Mouse (Mus musculus) midbrain, embryonic 15.5 days (tissue): ENCODE results near the gene Rhoj. TPM values are rescaled to one million over a fixed set of nuclear protein-coding genes. Genes with fewer than 3 reads are reported as not detected.

Experiments
- ATAC-seq: fragments of 200-750 bp; cut with Nextera tagmentation; replicated peaks from 2 replicates; pipeline ENCODE4 v1.8.0; 2017; ENCODE audit warnings: moderate TSS enrichment
- H3K27ac ChIP-seq: fragments of 300-500 bp; sonication (generic); 2 replicates; pipeline ENCODE4 v1.5.1; 2015; ENCODE audit warnings: mild to moderate bottlenecking, inconsistent platforms
- H3K27me3 ChIP-seq: fragments of 300-500 bp; sonication (generic); replicated peaks from 2 replicates; pipeline ENCODE4 v1.6.1; 2015; ENCODE audit warnings: inconsistent platforms
- H3K36me3 ChIP-seq: fragments of 300-500 bp; sonication (generic); replicated peaks from 2 replicates; pipeline ENCODE4 v1.6.1; 2015; ENCODE audit warnings: inconsistent platforms
- H3K4me1 ChIP-seq: fragments of 300-500 bp; sonication (generic); 2 replicates; pipeline ENCODE4 v1.6.1; 2015; ENCODE audit warnings: inconsistent platforms
- H3K4me2 ChIP-seq: fragments of 300-500 bp; sonication (generic); 2 replicates; pipeline ENCODE4 v1.6.1; 2015; ENCODE audit warnings: inconsistent platforms, mild to moderate bottlenecking, moderate library complexity
- H3K4me3 ChIP-seq: fragments of 300-500 bp; sonication (generic); 2 replicates; pipeline ENCODE4 v1.5.1; 2015; ENCODE audit warnings: mild to moderate bottlenecking, inconsistent platforms
- H3K9ac ChIP-seq: fragments of 300-500 bp; sonication (generic); 2 replicates; pipeline ENCODE4 v1.6.1; 2015; ENCODE audit warnings: mild to moderate bottlenecking, inconsistent platforms
- H3K9me3 ChIP-seq: fragments of 300-500 bp; sonication (generic); 2 replicates; pipeline ENCODE4 v1.6.1; 2016; ENCODE audit warnings: inconsistent platforms
- WGBS: fragments of 180-500 bp; shearing (Covaris S2); methylation state at CpG from one replicate; pipeline ENCODE4 v1.1.7; 2015; ENCODE audit warnings: mixed read lengths; 5-methylcytosine and 5-hydroxymethylcytosine counted together
- polyA plus RNA-seq: library from polyadenylated mRNA; unstranded; fragments of >200 nt; fragmentation: Nextera tagmentation; extraction: Ambion mirVana; gene quantifications from 2 replicates; pipeline ENCODE4 v1.2.1, GENCODE M21; 2015

Rhoj gene
- 22.6 and 23.1 TPM in 2 replicates for polyA plus RNA-seq

GRCm38 (mm10) chr12:75307961-75308951, at the start of gene Rhoj:
TSS of gene Rhoj (plus strand) at chr12:75308322.
- Histone ChIP-seq H3K27me3 (no peaks in the 10 kb centered on the region), H3K9ac (peak within 1 kb of the TSS; percentile 50), H3K4me1 (peaks cover 14% of the 10 kb centered on the region; the same call in 1 of the 2 replicates), H3K27ac (peak within 1 kb of the TSS; percentile 65), H3K36me3 (no peaks in the 10 kb centered on the region), H3K4me3 (peak within 1 kb of the TSS; percentile 46), H3K4me2 (peak within 1 kb of the TSS; percentile 95), H3K9me3 (no peaks in the 10 kb centered on the region)
- peak; percentile 92 for ATAC-seq
- under 1% methylated on average over 34 of the region's 34 CpGs for WGBS

- 64% methylated on average over 4 of the region's 4 CpGs for WGBS
- Histone ChIP-seq H3K9ac (no peak overlapping the region), H3K4me1 (no peaks in the 10 kb centered on the region), H3K27me3 (no peaks in the 10 kb centered on the region), H3K4me3 (no peak overlapping the region), H3K36me3 (no peaks in the 10 kb centered on the region), H3K9me3 (no peaks in the 10 kb centered on the region), H3K27ac (no peak overlapping the region), H3K4me2 (no peak overlapping the region)
- ATAC-seq, result no peak
Measured at GRCm38 (mm10) chr12:75271726-75272125, 36.4 kb upstream of the Rhoj start.

DNA sequence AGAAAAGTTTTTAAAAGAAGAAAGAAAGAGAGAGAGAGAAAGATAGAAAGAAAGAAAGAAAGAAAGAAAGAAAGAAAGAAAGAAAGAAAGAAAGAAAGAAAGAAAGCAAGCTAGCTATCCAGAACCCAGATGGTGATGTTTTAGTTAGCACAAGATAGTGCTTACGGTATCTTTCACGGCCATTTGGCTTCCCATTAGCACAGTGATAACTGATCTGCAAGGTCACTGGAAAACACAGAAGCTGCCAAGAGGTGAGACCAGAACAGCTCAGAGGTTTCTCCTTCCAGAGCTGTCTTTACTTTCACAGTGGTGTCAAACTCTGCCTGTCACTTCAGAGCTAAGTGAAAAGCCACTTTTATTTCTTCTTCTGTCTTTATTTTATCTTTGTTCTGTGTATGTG, 32.4 kb upstream of the Rhoj start:
- H3K4me3 ChIP-seq, result no peak overlapping the region
- H3K9me3 ChIP-seq, result no peaks in the 10 kb centered on the region
- no peak overlapping the region for H3K9ac ChIP-seq
- ATAC-seq, result no peak
- WGBS, result 88% methylated on average over 2 of the region's 2 CpGs
- no peaks in the 10 kb centered on the region for H3K4me1 ChIP-seq
- no peak overlapping the region for H3K27ac ChIP-seq
- H3K27me3 ChIP-seq, result no peaks in the 10 kb centered on the region
- H3K4me2 ChIP-seq, result no peak overlapping the region
- H3K36me3 ChIP-seq, result no peaks in the 10 kb centered on the region

DNA sequence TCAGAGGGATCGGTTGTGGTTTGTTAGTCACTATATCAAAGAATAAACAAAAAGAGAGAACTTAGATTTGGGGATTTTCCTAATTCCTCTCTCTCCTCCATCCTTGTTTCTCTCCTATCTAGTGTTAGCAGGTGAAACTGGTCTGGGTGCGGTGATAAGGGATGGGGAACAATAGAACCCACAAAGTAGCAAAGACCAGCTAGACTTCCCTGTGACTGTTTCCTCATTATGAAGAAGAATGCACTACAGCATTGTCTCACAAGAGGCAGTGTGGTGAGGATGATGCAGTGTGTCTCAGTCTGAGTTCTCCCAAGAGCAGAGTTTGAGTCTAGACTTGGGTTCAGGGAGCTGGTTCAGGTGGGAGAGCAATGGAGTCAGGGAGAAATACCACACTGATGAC, 30.7 kb upstream of the Rhoj start:
- WGBS, result 95% methylated on average over 2 of the region's 2 CpGs
- no peak overlapping the region for H3K27ac ChIP-seq

DNA sequence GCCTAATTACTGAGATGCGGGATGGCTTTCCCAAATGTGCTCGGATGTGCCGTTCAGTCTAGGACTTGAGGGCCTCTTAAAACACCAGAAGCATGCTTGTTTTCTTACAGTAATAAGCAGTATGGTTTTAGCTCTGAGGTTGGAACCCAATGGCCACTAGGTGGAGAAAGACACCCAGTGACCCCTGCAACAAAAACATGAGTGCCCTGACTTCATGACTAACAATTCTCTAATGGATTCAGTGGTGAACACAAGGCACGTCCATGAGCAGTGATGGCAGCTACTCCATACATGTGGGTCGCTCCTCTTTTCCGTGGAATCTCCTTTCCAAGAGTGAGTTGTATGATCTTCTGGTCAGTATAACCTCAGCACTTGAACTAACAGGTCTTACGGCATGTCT, 27.6 kb upstream of the Rhoj start:
- no peak overlapping the region for H3K9ac ChIP-seq
- H3K27me3 ChIP-seq, result no peaks in the 10 kb centered on the region
- 72% methylated on average over 7 of the region's 7 CpGs for WGBS
- no peak overlapping the region for H3K27ac ChIP-seq
- H3K4me2 ChIP-seq, result no peak overlapping the region
- no peak for ATAC-seq
- no peaks in the 10 kb centered on the region for H3K36me3 ChIP-seq
- no peaks in the 10 kb centered on the region for H3K9me3 ChIP-seq
- no peak overlapping the region for H3K4me3 ChIP-seq
- no peaks in the 10 kb centered on the region for H3K4me1 ChIP-seq

More for the DNA sequence above, 30.7 kb upstream of the Rhoj start:
- H3K27me3 ChIP-seq, result no peaks in the 10 kb centered on the region
- no peak overlapping the region for H3K9ac ChIP-seq
- H3K4me1 ChIP-seq, result no peaks in the 10 kb centered on the region
- H3K9me3 ChIP-seq, result no peaks in the 10 kb centered on the region
- H3K4me3 ChIP-seq, result no peak overlapping the region
- H3K36me3 ChIP-seq, result no peaks in the 10 kb centered on the region
- ATAC-seq, result no peak
- H3K4me2 ChIP-seq, result no peak overlapping the region

DNA sequence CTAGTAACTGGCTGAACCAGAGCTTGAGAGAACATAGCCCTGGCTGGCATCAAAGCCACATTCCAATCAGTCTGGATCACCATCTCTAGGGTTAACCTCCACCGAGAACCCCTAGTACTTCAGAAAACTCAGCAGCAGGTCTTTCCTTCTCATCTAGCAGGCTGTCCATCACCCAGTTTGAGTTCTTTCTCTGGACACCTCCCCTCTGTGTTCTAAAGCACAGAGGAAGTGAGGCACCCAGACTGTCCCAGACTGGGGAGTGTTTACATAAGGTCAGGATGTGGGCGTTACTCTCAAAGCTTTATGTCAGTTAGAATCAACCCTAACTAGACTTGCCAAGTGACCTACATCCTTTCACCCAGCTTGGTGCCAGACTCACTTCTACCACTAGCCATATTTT, 24.9 kb upstream of the Rhoj start:
- H3K27me3 ChIP-seq, result no peaks in the 10 kb centered on the region
- no peak for ATAC-seq
- no peaks in the 10 kb centered on the region for H3K36me3 ChIP-seq
- H3K4me2 ChIP-seq, result no peak overlapping the region
- H3K27ac ChIP-seq, result no peak overlapping the region
- H3K4me3 ChIP-seq, result no peak overlapping the region
- H3K9me3 ChIP-seq, result no peaks in the 10 kb centered on the region
- H3K4me1 ChIP-seq, result no peaks in the 10 kb centered on the region
- no peak overlapping the region for H3K9ac ChIP-seq
- 54% methylated on average over 2 of the region's 2 CpGs for WGBS

- Histone ChIP-seq H3K27ac (no peak overlapping the region), H3K4me1 (no peaks in the 10 kb centered on the region), H3K9ac (no peak overlapping the region), H3K36me3 (no peaks in the 10 kb centered on the region), H3K27me3 (no peaks in the 10 kb centered on the region), H3K4me2 (no peak overlapping the region), H3K9me3 (no peaks in the 10 kb centered on the region), H3K4me3 (no peak overlapping the region)
- no peak for ATAC-seq
- WGBS, result 80% methylated on average over 3 of the region's 3 CpGs
Measured at GRCm38 (mm10) chr12:75286166-75286565, 22.0 kb upstream of the Rhoj start.

GRCm38 (mm10) chr12:75290524-75290923, 17.6 kb upstream of the Rhoj start:
- 79% methylated on average over 2 of the region's 2 CpGs for WGBS
- no peak overlapping the region for H3K4me2 ChIP-seq

DNA sequence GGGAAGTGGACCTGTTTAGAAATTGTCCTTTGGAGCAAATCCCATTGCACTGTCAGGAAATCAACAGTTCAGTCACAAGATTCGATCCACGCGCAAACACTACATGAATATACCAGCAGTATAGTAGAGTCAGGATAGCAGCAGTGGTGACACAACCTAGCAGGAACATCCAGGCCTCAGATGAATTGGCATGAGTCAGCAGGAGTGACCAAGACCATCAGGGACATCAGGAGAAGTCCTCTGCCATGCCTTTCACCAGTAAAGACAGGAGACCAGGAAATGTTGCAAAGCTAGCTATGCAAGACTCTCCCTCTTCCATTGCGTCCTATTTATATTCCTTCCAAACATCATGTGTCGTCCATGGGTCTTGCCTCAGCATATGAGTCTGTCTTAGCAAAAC, 16.6 kb upstream of the Rhoj start:
- no peaks in the 10 kb centered on the region for H3K36me3 ChIP-seq
- 96% methylated on average over 5 of the region's 5 CpGs for WGBS
- no peak for ATAC-seq

More at GRCm38 (mm10) chr12:75290524-75290923, 17.6 kb upstream of the Rhoj start:
- no peaks in the 10 kb centered on the region for H3K4me1 ChIP-seq
- no peak overlapping the region for H3K9ac ChIP-seq
- no peaks in the 10 kb centered on the region for H3K36me3 ChIP-seq
- no peak for ATAC-seq
- H3K4me3 ChIP-seq, result no peak overlapping the region
- H3K9me3 ChIP-seq, result no peaks in the 10 kb centered on the region
- no peak overlapping the region for H3K27ac ChIP-seq
- no peaks in the 10 kb centered on the region for H3K27me3 ChIP-seq

DNA sequence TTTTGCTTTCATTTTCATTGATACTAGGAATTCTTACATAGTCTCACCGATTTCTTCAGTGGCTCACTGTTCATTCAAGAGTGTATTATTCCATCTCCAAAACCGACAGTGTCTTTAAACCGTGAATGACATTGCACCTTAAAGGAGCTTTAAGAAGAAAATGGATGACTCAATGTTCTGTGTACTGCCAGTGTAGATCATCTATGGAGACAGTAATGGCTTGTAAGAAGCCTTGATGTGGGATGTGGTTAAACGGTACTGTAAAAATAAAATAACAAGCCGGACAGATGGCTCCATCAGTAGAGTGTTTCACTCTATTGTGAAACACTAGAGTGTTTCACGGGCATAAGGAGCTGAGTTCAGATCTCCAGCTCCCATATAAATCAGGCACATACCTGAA, 15.2 kb upstream of the Rhoj start:
- H3K4me2 ChIP-seq, result no peak overlapping the region
- H3K27me3 ChIP-seq, result no peaks in the 10 kb centered on the region
- no peaks in the 10 kb centered on the region for H3K4me1 ChIP-seq
- no peak overlapping the region for H3K9ac ChIP-seq
- no peak overlapping the region for H3K4me3 ChIP-seq
- WGBS, result 86% methylated on average over 6 of the region's 6 CpGs
- no peak for ATAC-seq
- H3K9me3 ChIP-seq, result no peaks in the 10 kb centered on the region
- H3K27ac ChIP-seq, result no peak overlapping the region
- no peaks in the 10 kb centered on the region for H3K36me3 ChIP-seq

More for the DNA sequence above, 16.6 kb upstream of the Rhoj start:
- Histone ChIP-seq H3K27me3 (no peaks in the 10 kb centered on the region), H3K27ac (no peak overlapping the region), H3K4me2 (no peak overlapping the region), H3K4me3 (no peak overlapping the region), H3K9ac (no peak overlapping the region), H3K9me3 (no peaks in the 10 kb centered on the region), H3K4me1 (no peaks in the 10 kb centered on the region)

- no peaks in the 10 kb centered on the region for H3K9me3 ChIP-seq
- no peaks in the 10 kb centered on the region for H3K27me3 ChIP-seq
- no peak overlapping the region for H3K4me3 ChIP-seq
- H3K9ac ChIP-seq, result no peak overlapping the region
- H3K4me1 ChIP-seq, result no peaks in the 10 kb centered on the region
- no peak overlapping the region for H3K4me2 ChIP-seq
- H3K27ac ChIP-seq, result no peak overlapping the region
- WGBS, result 86% methylated on average over 1 of the region's 1 CpGs
- ATAC-seq, result no peak
- no peaks in the 10 kb centered on the region for H3K36me3 ChIP-seq
Measured at GRCm38 (mm10) chr12:75299865-75300264, 8.3 kb upstream of the Rhoj start.

GRCm38 (mm10) chr12:75304132-75304531, 4.0 kb upstream of the Rhoj start:
- no peak overlapping the region for H3K9ac ChIP-seq
- WGBS, result 90% methylated on average over 6 of the region's 6 CpGs
- H3K4me1 ChIP-seq, result peaks cover 14% of the 10 kb centered on the region; the same call in 1 of the 2 replicates
- ATAC-seq, result no peak
- H3K27ac ChIP-seq, result no peak overlapping the region
- no peak overlapping the region for H3K4me2 ChIP-seq
- H3K4me3 ChIP-seq, result no peak overlapping the region
- H3K27me3 ChIP-seq, result no peaks in the 10 kb centered on the region
- H3K9me3 ChIP-seq, result no peaks in the 10 kb centered on the region
- H3K36me3 ChIP-seq, result no peaks in the 10 kb centered on the region

DNA sequence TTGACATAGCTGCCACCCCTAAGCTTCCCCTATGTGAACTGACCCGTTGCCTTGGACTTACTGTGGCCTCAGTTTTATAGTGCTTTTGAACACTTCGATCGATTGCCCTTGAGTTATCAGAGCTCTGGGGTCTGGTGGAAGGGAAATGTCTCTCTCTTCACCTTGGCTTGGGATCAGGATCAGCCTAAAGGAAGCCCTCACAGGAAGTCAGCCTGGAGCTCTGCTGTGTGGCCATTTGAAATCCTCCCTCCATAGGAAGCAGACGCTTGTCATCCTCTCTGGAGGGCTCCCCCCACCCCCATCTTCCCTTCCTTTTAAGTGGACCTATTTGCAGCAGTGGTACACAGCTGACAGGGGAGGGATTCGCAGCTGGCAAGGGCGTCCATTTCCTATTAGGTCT, 1.6 kb downstream of the Rhoj start:
- Histone ChIP-seq H3K27me3 (no peaks in the 10 kb centered on the region), H3K9me3 (no peaks in the 10 kb centered on the region), H3K9ac (no peak overlapping the region; the same call in 1 of the 2 replicates), H3K4me3 (no peak overlapping the region), H3K36me3 (no peaks in the 10 kb centered on the region), H3K4me2 (no peak overlapping the region; the same call in 1 of the 2 replicates), H3K4me1 (peaks cover 14% of the 10 kb centered on the region; the same call in 1 of the 2 replicates), H3K27ac (no peak overlapping the region)
- no peak for ATAC-seq
- whole genome bisulfite sequencing, result 61% methylated on average over 6 of the region's 6 CpGs
